Mouse (Mus musculus) heart, postnatal 0 days (tissue): Measurements from ENCODE around the gene Fgb.

Source experiments
- CTCF ChIP-seq: IDR thresholded peaks from 2 replicates; pipeline ENCODE4 v1.5.1; 2016; ENCODE audit warnings: antibody characterized with exemption, control low read depth, low read depth
- EP300 ChIP-seq: IDR thresholded peaks from 2 replicates; pipeline ENCODE4 v1.6.1; 2016; ENCODE audit warnings: antibody characterized with exemption, low read depth

DNA sequence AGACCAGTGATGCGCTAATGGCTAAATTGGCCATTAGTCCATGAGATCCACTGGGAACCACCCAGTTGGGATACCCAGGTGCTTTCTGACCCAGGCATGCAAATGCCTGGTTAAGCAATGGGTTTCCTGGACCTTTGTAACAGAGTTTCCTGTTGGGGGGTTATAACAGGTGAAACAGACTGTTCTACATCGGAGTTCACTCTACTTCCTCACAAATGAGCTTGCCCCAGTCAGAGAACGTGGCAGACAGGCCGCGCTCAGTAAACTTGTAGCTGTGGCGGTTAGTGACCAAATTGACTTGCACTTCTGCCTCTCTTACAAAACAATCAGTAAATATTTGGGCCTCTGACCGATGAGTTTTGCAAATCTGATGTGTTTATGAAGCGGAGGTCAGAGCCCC lies 46.6 kb downstream of the Fgb start:
- no peak for TF ChIP-seq CTCF
- no peak for TF ChIP-seq EP300
